Mouse (Mus musculus): Measurements from ENCODE around the gene Tom1l2. TPM values are rescaled to one million over a fixed set of nuclear protein-coding genes. Genes with fewer than 3 reads are reported as not detected.

Gene Tom1l2
- total RNA-seq, 2 experiments from 2014 or later = 3.9 to 19.0 TPM

- no peak for ATAC-seq (replicated peaks; ENCODE audit: low FRiP score, low TSS enrichment, poor library complexity, severe bottlenecking)
Observed at GRCm38 (mm10) chr11:60277771-60278170, 74.9 kb downstream of the Tom1l2 start.

- no peak for ATAC-seq (replicated peaks; ENCODE audit: low FRiP score, low TSS enrichment, poor library complexity, severe bottlenecking)
Observed at GRCm38 (mm10) chr11:60277164-60277740, 75.5 kb downstream of the Tom1l2 start.

- ATAC-seq (replicated peaks; ENCODE audit: low FRiP score, low TSS enrichment, poor library complexity, severe bottlenecking) = no peak
Observed at GRCm38 (mm10) chr11:60276408-60277093, 76.2 kb downstream of the Tom1l2 start.

GRCm38 (mm10) chr11:60273273-60273805, 79.4 kb downstream of the Tom1l2 start:
- no peak for ATAC-seq (replicated peaks; ENCODE audit: low FRiP score, low TSS enrichment, poor library complexity, severe bottlenecking)

- no peak for ATAC-seq (replicated peaks; ENCODE audit: low FRiP score, low TSS enrichment, poor library complexity, severe bottlenecking)
Observed at GRCm38 (mm10) chr11:60268563-60268962, 84.1 kb downstream of the Tom1l2 start.

GRCm38 (mm10) chr11:60265271-60265985, 87.3 kb downstream of the Tom1l2 start:
- no peak for ATAC-seq (replicated peaks; ENCODE audit: low FRiP score, low TSS enrichment, poor library complexity, severe bottlenecking)

- no peak for ATAC-seq (replicated peaks; ENCODE audit: low FRiP score, low TSS enrichment, poor library complexity, severe bottlenecking)
Observed at GRCm38 (mm10) chr11:60264651-60265050, 88.1 kb downstream of the Tom1l2 start.

GRCm38 (mm10) chr11:60262396-60262795, 90.3 kb downstream of the Tom1l2 start:
- no peak for ATAC-seq (replicated peaks; ENCODE audit: low FRiP score, low TSS enrichment, poor library complexity, severe bottlenecking)

- no peak for ATAC-seq (replicated peaks; ENCODE audit: low FRiP score, low TSS enrichment, poor library complexity, severe bottlenecking)
Observed at GRCm38 (mm10) chr11:60260743-60261142, 92.0 kb downstream of the Tom1l2 start.

GRCm38 (mm10) chr11:60257696-60258095, 95.0 kb downstream of the Tom1l2 start:
- no peak for ATAC-seq (replicated peaks; ENCODE audit: low FRiP score, low TSS enrichment, poor library complexity, severe bottlenecking)

- no peak for ATAC-seq (replicated peaks; ENCODE audit: low FRiP score, low TSS enrichment, poor library complexity, severe bottlenecking)
Observed at GRCm38 (mm10) chr11:60256713-60257112, 96.0 kb downstream of the Tom1l2 start.

- ATAC-seq (replicated peaks; ENCODE audit: low FRiP score, low TSS enrichment, poor library complexity, severe bottlenecking) = no peak
Observed at GRCm38 (mm10) chr11:60256176-60256681, 96.5 kb downstream of the Tom1l2 start.

GRCm38 (mm10) chr11:60255639-60256038, 97.1 kb downstream of the Tom1l2 start:
- ATAC-seq (replicated peaks; ENCODE audit: low FRiP score, low TSS enrichment, poor library complexity, severe bottlenecking) = no peak

GRCm38 (mm10) chr11:60255181-60255580, 97.5 kb downstream of the Tom1l2 start:
- ATAC-seq (replicated peaks; ENCODE audit: low FRiP score, low TSS enrichment, poor library complexity, severe bottlenecking) = no peak

GRCm38 (mm10) chr11:60254308-60254707, 98.4 kb downstream of the Tom1l2 start:
- ATAC-seq (replicated peaks; ENCODE audit: low FRiP score, low TSS enrichment, poor library complexity, severe bottlenecking) = no peak

- ATAC-seq (replicated peaks; ENCODE audit: low FRiP score, low TSS enrichment, poor library complexity, severe bottlenecking) = no peak
Observed at GRCm38 (mm10) chr11:60253546-60253945, 99.2 kb downstream of the Tom1l2 start.

GRCm38 (mm10) chr11:60250971-60251643, 101.6 kb downstream of the Tom1l2 start:
- ATAC-seq (replicated peaks; ENCODE audit: low FRiP score, low TSS enrichment, poor library complexity, severe bottlenecking) = peak; percentile 80

GRCm38 (mm10) chr11:60249885-60250284, 102.8 kb downstream of the Tom1l2 start:
- ATAC-seq (replicated peaks; ENCODE audit: low FRiP score, low TSS enrichment, poor library complexity, severe bottlenecking) = no peak

- no peak for ATAC-seq (replicated peaks; ENCODE audit: low FRiP score, low TSS enrichment, poor library complexity, severe bottlenecking)
Observed at GRCm38 (mm10) chr11:60248596-60249404, 103.9 kb downstream of the Tom1l2 start.

Data from megakaryocyte-erythroid progenitor cell, adult 5-6 weeks (primary cell).